Mouse (Mus musculus): Measurements from ENCODE around the gene Tcaim. TPM values are rescaled to one million over a fixed set of nuclear protein-coding genes. Genes with fewer than 3 reads are reported as not detected.
A peak's percentile ranks its signal among the peaks of the same experiment; 100 is the strongest.

Tcaim gene
- total and polyA plus RNA-seq, 2 experiments from 2014 or later: 4.0 to 9.8 TPM

GRCm38 (mm10) chr9:122860752-122861151 is 55.4 kb downstream of the Tcaim start:
- ATAC-seq (ENCODE audit: insufficient read depth, low read depth) (no peak), DNase-seq (ENCODE audit: low spot score) (no peak)
- Histone ChIP-seq H3K4me1 (ENCODE audit: control insufficient read depth, insufficient read depth) (peaks cover 21% of the 10 kb centered on the region), H3K27me3 (ENCODE audit: control insufficient read depth, insufficient read depth, low read length) (no peaks in the 10 kb centered on the region), H3K36me3 (replicated peaks; ENCODE audit: control insufficient read depth, insufficient read depth, low read length) (peaks cover 68% of the 10 kb centered on the region), H3K4me3 (ENCODE audit: low read depth, low read length) (no peak overlapping the region), H3K27ac (ENCODE audit: low read depth) (no peak overlapping the region), H3K9me3 (replicated peaks; ENCODE audit: control insufficient read depth, low read length) (peaks cover 39% of the 10 kb centered on the region), H3K9ac (replicated peaks; ENCODE audit: low read depth, low read length) (no peak overlapping the region), H3K4me2 (ENCODE audit: low read depth, low read length) (no peak overlapping the region)
- no peak for TF ChIP-seq CTCF (IDR thresholded peaks at IDR 0.05; ENCODE audit: low read depth)
- TF ChIP-seq EP300 (IDR thresholded peaks at IDR 0.05; ENCODE audit: low read depth): no peak

DNA sequence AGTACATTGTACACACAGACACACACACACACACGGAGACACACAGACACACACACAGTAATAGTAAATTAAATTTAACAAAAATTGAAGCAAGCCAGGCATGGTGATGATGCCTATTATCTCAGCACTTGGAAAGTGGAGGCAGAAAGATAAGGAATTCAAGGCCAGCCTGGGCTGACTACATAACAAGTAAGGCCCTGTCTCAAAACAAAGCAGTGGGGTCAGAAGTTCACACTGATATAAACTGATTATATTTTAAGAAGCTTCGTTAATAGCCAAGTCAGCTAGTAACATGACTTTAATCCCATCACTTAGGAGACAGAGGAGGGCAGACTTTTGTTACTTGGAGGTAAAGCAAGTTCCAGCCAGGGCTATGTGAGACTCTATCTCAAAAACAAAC is 58.4 kb downstream of the Tcaim start:
- ATAC-seq (ENCODE audit: insufficient read depth, low read depth): peak; percentile 25; the same call in 1 of the 2 replicates
- no peaks in the 10 kb centered on the region for H3K27me3 ChIP-seq (ENCODE audit: control insufficient read depth, insufficient read depth, low read length)
- no peak overlapping the region for H3K9ac ChIP-seq (replicated peaks; ENCODE audit: low read depth, low read length)
- peaks cover 21% of the 10 kb centered on the region for H3K4me1 ChIP-seq (ENCODE audit: control insufficient read depth, insufficient read depth)
- no peak overlapping the region for H3K4me3 ChIP-seq (ENCODE audit: low read depth, low read length)
- DNase-seq (ENCODE audit: low spot score): peak; percentile 10
- WGBS: 8% methylated on average over 2 of the region's 2 CpGs
- peak overlapping the region; percentile 22; the same call in 1 of the 2 replicates for H3K4me2 ChIP-seq (ENCODE audit: low read depth, low read length)
- TF ChIP-seq CTCF (IDR thresholded peaks at IDR 0.05; ENCODE audit: low read depth) (no peak), EP300 (IDR thresholded peaks at IDR 0.05; ENCODE audit: low read depth) (no peak)
- peaks cover 40% of the 10 kb centered on the region for H3K36me3 ChIP-seq (replicated peaks; ENCODE audit: control insufficient read depth, insufficient read depth, low read length)
- H3K27ac ChIP-seq (ENCODE audit: low read depth): no peak overlapping the region
- H3K9me3 ChIP-seq (replicated peaks; ENCODE audit: control insufficient read depth, low read length): peaks cover 38% of the 10 kb centered on the region

- peaks cover 29% of the 10 kb centered on the region for H3K36me3 ChIP-seq (replicated peaks; ENCODE audit: control insufficient read depth, insufficient read depth, low read length)
- no peak for ATAC-seq (ENCODE audit: insufficient read depth, low read depth)
- H3K27ac ChIP-seq (ENCODE audit: low read depth): no peak overlapping the region; the same call in 1 of the 2 replicates
Measured at GRCm38 (mm10) chr9:122864848-122865247, 59.5 kb downstream of the Tcaim start.

DNA sequence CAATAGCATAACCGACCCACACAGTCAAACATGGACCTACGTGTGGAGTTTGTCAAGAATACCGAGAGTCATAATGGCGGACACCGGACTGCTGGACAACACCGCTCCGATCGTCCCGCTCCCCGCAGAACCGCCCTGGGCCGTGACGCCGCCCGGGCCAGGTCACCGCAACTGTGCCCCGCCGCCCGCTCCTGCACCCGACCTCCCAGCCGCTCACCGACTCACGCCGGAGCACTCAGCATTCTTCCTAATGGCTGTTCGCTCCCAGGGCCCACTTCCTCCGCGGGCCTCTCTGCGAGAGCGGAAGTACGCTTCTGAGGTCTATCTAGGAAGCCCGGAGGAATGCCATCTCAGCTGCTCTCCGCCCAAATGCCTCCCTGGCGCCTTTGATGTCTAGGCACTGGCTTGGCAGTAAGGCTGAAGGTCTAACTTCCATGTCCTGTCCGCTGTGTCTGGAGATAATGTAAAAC is 60.4 kb downstream of the Tcaim start, which contains the start of gene Zfp445:
Zfp445 (minus strand) TSS at position 310 of the 470 bp plus-strand sequence.
- peak within 1 kb of the TSS; percentile 80 for H3K9ac ChIP-seq (replicated peaks; ENCODE audit: low read depth, low read length)
- ATAC-seq (ENCODE audit: insufficient read depth, low read depth): peak; percentile 91
- 1% methylated on average over 33 of the region's 34 CpGs for WGBS

More at GRCm38 (mm10) chr9:122864848-122865247, 59.5 kb downstream of the Tcaim start:
- peak overlapping the region; percentile 72 for H3K4me2 ChIP-seq (ENCODE audit: low read depth, low read length)
- DNase-seq (ENCODE audit: low spot score): no peak
- peak overlapping the region; percentile 80 for H3K9ac ChIP-seq (replicated peaks; ENCODE audit: low read depth, low read length)
- peak overlapping the region; percentile 75 for H3K4me3 ChIP-seq (ENCODE audit: low read depth, low read length)
- TF ChIP-seq EP300 (IDR thresholded peaks at IDR 0.05; ENCODE audit: low read depth): no peak
- no peak for TF ChIP-seq CTCF (IDR thresholded peaks at IDR 0.05; ENCODE audit: low read depth)
- peaks cover 26% of the 10 kb centered on the region for H3K9me3 ChIP-seq (replicated peaks; ENCODE audit: control insufficient read depth, low read length)
- H3K4me1 ChIP-seq (ENCODE audit: control insufficient read depth, insufficient read depth): peaks cover 21% of the 10 kb centered on the region
- H3K27me3 ChIP-seq (ENCODE audit: control insufficient read depth, insufficient read depth, low read length): no peaks in the 10 kb centered on the region
- WGBS: 55% methylated on average over 3 of the region's 3 CpGs

GRCm38 (mm10) chr9:122866192-122866591 is 60.9 kb downstream of the Tcaim start:
- peak overlapping the region; percentile 75 for H3K4me3 ChIP-seq (ENCODE audit: low read depth, low read length)
- no peaks in the 10 kb centered on the region for H3K27me3 ChIP-seq (ENCODE audit: control insufficient read depth, insufficient read depth, low read length)
- DNase-seq (ENCODE audit: low spot score) (no peak), ATAC-seq (ENCODE audit: insufficient read depth, low read depth) (no peak)
- H3K9ac ChIP-seq (replicated peaks; ENCODE audit: low read depth, low read length): no peak overlapping the region
- H3K36me3 ChIP-seq (replicated peaks; ENCODE audit: control insufficient read depth, insufficient read depth, low read length): peaks cover 15% of the 10 kb centered on the region
- H3K4me1 ChIP-seq (ENCODE audit: control insufficient read depth, insufficient read depth): peaks cover 21% of the 10 kb centered on the region
- TF ChIP-seq CTCF (IDR thresholded peaks at IDR 0.05; ENCODE audit: low read depth): no peak
- TF ChIP-seq EP300 (IDR thresholded peaks at IDR 0.05; ENCODE audit: low read depth): no peak
- H3K4me2 ChIP-seq (ENCODE audit: low read depth, low read length): peak overlapping the region; percentile 72
- 78% methylated on average over 4 of the region's 4 CpGs for WGBS
- H3K9me3 ChIP-seq (replicated peaks; ENCODE audit: control insufficient read depth, low read length): peaks cover 17% of the 10 kb centered on the region
- no peak overlapping the region for H3K27ac ChIP-seq (ENCODE audit: low read depth)

More for the DNA sequence above, 60.4 kb downstream of the Tcaim start, which contains the start of gene Zfp445:
- Histone ChIP-seq H3K27ac (ENCODE audit: low read depth) (peak within 1 kb of the TSS; percentile 82), H3K36me3 (replicated peaks; ENCODE audit: control insufficient read depth, insufficient read depth, low read length) (peaks cover 20% of the 10 kb centered on the region), H3K9me3 (replicated peaks; ENCODE audit: control insufficient read depth, low read length) (peaks cover 22% of the 10 kb centered on the region), H3K4me2 (ENCODE audit: low read depth, low read length) (peak within 1 kb of the TSS; percentile 72), H3K4me3 (ENCODE audit: low read depth, low read length) (peak within 1 kb of the TSS; percentile 75), H3K27me3 (ENCODE audit: control insufficient read depth, insufficient read depth, low read length) (no peaks in the 10 kb centered on the region), H3K4me1 (ENCODE audit: control insufficient read depth, insufficient read depth) (peaks cover 21% of the 10 kb centered on the region)
- peak; percentile 90 for DNase-seq (ENCODE audit: low spot score)
- TF ChIP-seq CTCF (IDR thresholded peaks at IDR 0.05; ENCODE audit: low read depth) (no peak), EP300 (IDR thresholded peaks at IDR 0.05; ENCODE audit: low read depth) (0 out of 2 replicates have a peak, but pooled peaks have one; percentile 28)

- TF ChIP-seq CTCF (IDR thresholded peaks at IDR 0.05; ENCODE audit: low read depth) (no peak), EP300 (IDR thresholded peaks at IDR 0.05; ENCODE audit: low read depth) (no peak)
- H3K4me3 ChIP-seq (ENCODE audit: low read depth, low read length): no peak overlapping the region
- ATAC-seq (ENCODE audit: insufficient read depth, low read depth): no peak
- no peaks in the 10 kb centered on the region for H3K4me1 ChIP-seq (ENCODE audit: control insufficient read depth, insufficient read depth)
- H3K4me2 ChIP-seq (ENCODE audit: low read depth, low read length): no peak overlapping the region
- 0 out of 2 replicates have a peak, but pooled peaks cover 3% of the 10 kb centered on the region for H3K9me3 ChIP-seq (replicated peaks; ENCODE audit: control insufficient read depth, low read length)
- no peak for DNase-seq (ENCODE audit: low spot score)
- 60% methylated on average over 4 of the region's 4 CpGs for WGBS
- H3K27ac ChIP-seq (ENCODE audit: low read depth): no peak overlapping the region
- H3K9ac ChIP-seq (replicated peaks; ENCODE audit: low read depth, low read length): no peak overlapping the region
- no peaks in the 10 kb centered on the region for H3K36me3 ChIP-seq (replicated peaks; ENCODE audit: control insufficient read depth, insufficient read depth, low read length)
- no peaks in the 10 kb centered on the region for H3K27me3 ChIP-seq (ENCODE audit: control insufficient read depth, insufficient read depth, low read length)
Measured at GRCm38 (mm10) chr9:122872595-122872994, 67.3 kb downstream of the Tcaim start.

Data from heart, postnatal 0 days (tissue).